Mouse (Mus musculus) layer of hippocampus, postnatal 10 days (tissue): Measurements from ENCODE around the gene Cybb. TPM values are rescaled to one million over a fixed set of nuclear protein-coding genes. Genes with fewer than 3 reads are reported as not detected.
A peak's percentile ranks its signal among the peaks of the same experiment; 100 is the strongest.
"Not testable (repeated sequence)": the region's sequence is repeated elsewhere in the genome, so short reads cannot be mapped to it uniquely, and the experiment has no call there.

Experiments used
- DNase-seq, 2 experiments: peaks; one replicate each; pipeline ENCODE4 v3.0.0; 2021; ENCODE audit warnings: low spot score in 2 of 2
- long read RNA-seq: library from polyadenylated mRNA; stranded (forward); transcript quantifications from one replicate; pipeline ENCODE4 v2.0.0, GENCODE M21; 2023
- total RNA-seq, 2 experiments: library from RNA; stranded (reverse); gene quantifications; 2 replicates each; pipeline ENCODE4 v1.2.3; 2021

Cybb gene
- under 1 TPM; 0.47 to 0.91 TPM for total RNA-seq
- long read RNA-seq: 0 reads

- DNase-seq: no peak
Observed at GRCm38 (mm10) chrX:9487671-9488070, at the start of gene Cybb. Gene Cybb (minus strand): TSS chrX:9487771.

- DNase-seq: no peak
Observed at GRCm38 (mm10) chrX:9536881-9537280, 49.3 kb upstream of the Cybb start.

GRCm38 (mm10) chrX:9519969-9520368, 32.4 kb upstream of the Cybb start:
- DNase-seq: peak; percentile 31 to 58

- not testable (repeated sequence) for DNase-seq
Observed at GRCm38 (mm10) chrX:9517531-9517930, 30.0 kb upstream of the Cybb start.

GRCm38 (mm10) chrX:9475036-9475435, 12.5 kb downstream of the Cybb start:
- DNase-seq: not testable (repeated sequence)

GRCm38 (mm10) chrX:9474440-9474839, 13.1 kb downstream of the Cybb start:
- DNase-seq: no peak

- no peak for DNase-seq
Observed at GRCm38 (mm10) chrX:9473768-9474167, 13.8 kb downstream of the Cybb start.

- no peak for DNase-seq
Observed at GRCm38 (mm10) chrX:9470811-9471388, 16.7 kb downstream of the Cybb start.

GRCm38 (mm10) chrX:9469100-9469499, 18.5 kb downstream of the Cybb start:
- DNase-seq: no peak

- no peak for DNase-seq
Observed at GRCm38 (mm10) chrX:9467020-9467419, 20.6 kb downstream of the Cybb start.

- no peak for DNase-seq
Observed at GRCm38 (mm10) chrX:9465890-9466289, 21.7 kb downstream of the Cybb start.

GRCm38 (mm10) chrX:9462671-9463070, 24.9 kb downstream of the Cybb start:
- DNase-seq: no peak

GRCm38 (mm10) chrX:9461399-9461798, 26.2 kb downstream of the Cybb start:
- DNase-seq: no peak

- no peak for DNase-seq
Observed at GRCm38 (mm10) chrX:9460387-9460930, 27.1 kb downstream of the Cybb start.

- DNase-seq: no peak
Observed at GRCm38 (mm10) chrX:9452375-9452774, 35.2 kb downstream of the Cybb start.

- DNase-seq: no peak
Observed at GRCm38 (mm10) chrX:9447284-9447683, 40.3 kb downstream of the Cybb start.

GRCm38 (mm10) chrX:9441102-9441501, 46.5 kb downstream of the Cybb start:
- DNase-seq: no peak

- no peak for DNase-seq
Observed at GRCm38 (mm10) chrX:9440556-9440955, 47.0 kb downstream of the Cybb start.

GRCm38 (mm10) chrX:9439257-9439656, 48.3 kb downstream of the Cybb start:
- no peak for DNase-seq

GRCm38 (mm10) chrX:9413889-9414288, 73.7 kb downstream of the Cybb start:
- no peak for DNase-seq
